Mouse (Mus musculus) olfactory bulb, adult 2 months (tissue): ENCODE results near the gene Gm8882. TPM values are rescaled to one million over a fixed set of nuclear protein-coding genes. Genes with fewer than 3 reads are reported as not detected.
"Not testable (repeated sequence)": the region's sequence is repeated elsewhere in the genome, so short reads cannot be mapped to it uniquely, and the experiment has no call there.

Experiments used
- H3K27ac ChIP-seq: fragments of 200-500 bp; 2 replicates; pipeline ENCODE4 v1.5.1; 2012; ENCODE audit warnings: low read depth, low read length; ENCODE audit not compliant: insufficient read depth
- H3K4me1 ChIP-seq: fragments of 200-500 bp; 2 replicates; pipeline ENCODE4 v1.6.1; 2012; ENCODE audit warnings: low read length; ENCODE audit not compliant: control insufficient read depth, insufficient read depth
- H3K4me3 ChIP-seq: fragments of 200-500 bp; 2 replicates; pipeline ENCODE4 v1.5.1; 2012; ENCODE audit warnings: mild to moderate bottlenecking, low read depth, low read length, moderate library complexity; ENCODE audit not compliant: insufficient read depth
- WGBS: fragments of 180-500 bp; shearing (Covaris S2); methylation state at CpG from one replicate; pipeline ENCODE4 v1.1.7; 2018; 5-methylcytosine and 5-hydroxymethylcytosine counted together
- polyA plus RNA-seq: library from polyadenylated mRNA; stranded (reverse); fragments of >200 nt; gene quantifications from 2 replicates; pipeline ENCODE4 v1.2.4, GENCODE M21; 2012; ENCODE audit warnings: low replicate concordance; ENCODE audit not compliant: missing spikeins, insufficient read depth, insufficient read length

Gm8882 gene
- not detected in 2 replicates for polyA plus RNA-seq

GRCm38 (mm10) chr6:132364034-132364433 lies at the start of gene Gm8882:
Gm8882 (minus strand) TSS chr6:132364134.
- not testable (repeated sequence) for H3K4me3 ChIP-seq, H3K27ac ChIP-seq, H3K4me1 ChIP-seq
- 54% methylated on average over 1 of the region's 1 CpGs for WGBS

- not testable (repeated sequence) for H3K4me1 ChIP-seq, H3K4me3 ChIP-seq, H3K27ac ChIP-seq
Measured at GRCm38 (mm10) chr6:132314657-132315056, 49.3 kb downstream of the Gm8882 start, which contains the start of gene Prpmp5. Prpmp5 (minus strand) TSS chr6:132314757.

Other genes with a start within 250 kb of the Gm8882 start
- gene Prb1, start 153.6 kb downstream of the Gm8882 start, polyA plus RNA-seq: not detected in 2 replicates
- not detected in 2 replicates for gene Prpmp5, start 49.4 kb downstream of the Gm8882 start, polyA plus RNA-seq
- gene Prh1, start 205.7 kb upstream of the Gm8882 start, polyA plus RNA-seq: not detected in 2 replicates
- not detected in 2 replicates for gene Prp2, start 231.8 kb upstream of the Gm8882 start, polyA plus RNA-seq